Mouse (Mus musculus) liver, adult 2 months (tissue): ENCODE results near the gene Tssk1. TPM values are rescaled to one million over a fixed set of nuclear protein-coding genes. Genes with fewer than 3 reads are reported as not detected.

Source experiments
- DNase-seq: peaks from one replicate; pipeline ENCODE4 v3.0.0-alpha.2; 2011; ENCODE audit warnings: low read depth, low spot score; ENCODE audit errors: extremely low read depth
- H3K27ac ChIP-seq: fragments of 200-500 bp; replicated peaks from 2 replicates; pipeline ENCODE4 v1.5.1; 2012; ENCODE audit warnings: low read depth, mild to moderate bottlenecking, control low read depth, inconsistent platforms, low read length; ENCODE audit not compliant: insufficient read depth
- H3K27me3 ChIP-seq: fragments of 200-500 bp; 2 replicates; pipeline ENCODE4 v1.6.1; 2012; ENCODE audit warnings: mild to moderate bottlenecking, moderate library complexity, low read length, inconsistent platforms; ENCODE audit not compliant: control insufficient read depth, insufficient read depth
- H3K36me3 ChIP-seq: fragments of 200-500 bp; 2 replicates; pipeline ENCODE4 v1.6.1; 2012; ENCODE audit warnings: low read length, inconsistent platforms; ENCODE audit not compliant: control insufficient read depth, insufficient read depth
- H3K4me1 ChIP-seq: fragments of 200-500 bp; 2 replicates; pipeline ENCODE4 v1.6.1; 2011; ENCODE audit warnings: low read length; ENCODE audit not compliant: control insufficient read depth, insufficient read depth
- H3K4me3 ChIP-seq: fragments of 200-500 bp; 2 replicates; pipeline ENCODE4 v1.5.1; 2011; ENCODE audit warnings: low read depth, mild to moderate bottlenecking, control low read depth, low read length, moderate library complexity; ENCODE audit not compliant: insufficient read depth
- H3K79me2 ChIP-seq: fragments of 200-500 bp; 2 replicates; pipeline ENCODE4 v1.6.1; 2012; ENCODE audit warnings: inconsistent platforms, mild to moderate bottlenecking, low read length, moderate library complexity; ENCODE audit not compliant: control insufficient read depth, insufficient read depth
- H3K9ac ChIP-seq: fragments of 200-500 bp; 2 replicates; pipeline ENCODE4 v1.6.1; 2012; ENCODE audit warnings: low read depth, mild to moderate bottlenecking, control low read depth, inconsistent platforms, low read length
- CTCF ChIP-seq: fragments of 200-500 bp; IDR thresholded peaks from 2 replicates; pipeline ENCODE4 v1.5.1; 2011; ENCODE audit warnings: low read depth, low read length, control low read depth
- POLR2A ChIP-seq: fragments of 200-500 bp; IDR thresholded peaks from 2 replicates; pipeline ENCODE4 v1.6.1; 2011; ENCODE audit warnings: low read length, control low read depth; ENCODE audit not compliant: insufficient read depth; ENCODE audit errors: extremely low read depth
- WGBS: fragments of 180-500 bp; shearing (Covaris S2); methylation state at CpG from one replicate; pipeline ENCODE4 v1.1.7; 2018; 5-methylcytosine and 5-hydroxymethylcytosine counted together
- polyA plus RNA-seq: library from polyadenylated mRNA; depleted of rRNA; stranded (reverse); fragments of >200 nt; gene quantifications from 2 replicates; pipeline ENCODE4 v1.2.3, GENCODE M21; 2012
- total RNA-seq: library from RNA; depleted of rRNA; stranded (reverse); fragments of >200 nt; gene quantifications from 2 replicates; pipeline ENCODE4 v1.2.3, GENCODE M21; 2014

Tssk1 gene
- total and polyA plus RNA-seq, 2 experiments = 0.06 to 0.09 TPM

- WGBS = 71% methylated on average over 6 of the region's 6 CpGs
- no peaks in the 10 kb centered on the region for H3K27me3 ChIP-seq
- H3K79me2 ChIP-seq = peaks cover 38% of the 10 kb centered on the region; the same call in 1 of the 2 replicates
- H3K4me1 ChIP-seq = peaks cover 26% of the 10 kb centered on the region
- DNase-seq = no peak
- no peak overlapping the region for H3K27ac ChIP-seq
- TF ChIP-seq POLR2A (no peak), CTCF (no peak)
- no peak overlapping the region for H3K9ac ChIP-seq
- H3K36me3 ChIP-seq = no peaks in the 10 kb centered on the region
- no peak overlapping the region for H3K4me3 ChIP-seq
These were observed 4.2 kb upstream of the Tssk1 start for GRCm38 (mm10) chr16:17889689-17890341.

GRCm38 (mm10) chr16:17890342-17890727 is 3.7 kb upstream of the Tssk1 start:
- H3K27ac ChIP-seq = no peak overlapping the region
- H3K79me2 ChIP-seq = peaks cover 33% of the 10 kb centered on the region; the same call in 1 of the 2 replicates
- WGBS = 48% methylated on average over 2 of the region's 2 CpGs
- H3K27me3 ChIP-seq = no peaks in the 10 kb centered on the region
- no peak overlapping the region for H3K9ac ChIP-seq
- H3K4me3 ChIP-seq = no peak overlapping the region
- no peak for DNase-seq
- peaks cover 22% of the 10 kb centered on the region for H3K4me1 ChIP-seq
- TF ChIP-seq POLR2A (no peak), CTCF (no peak)
- no peaks in the 10 kb centered on the region for H3K36me3 ChIP-seq

GRCm38 (mm10) chr16:17890917-17891566 is 3.0 kb upstream of the Tssk1 start:
- Histone ChIP-seq H3K4me1 (peaks cover 15% of the 10 kb centered on the region), H3K79me2 (peaks cover 26% of the 10 kb centered on the region; the same call in 1 of the 2 replicates), H3K36me3 (no peaks in the 10 kb centered on the region), H3K4me3 (peak overlapping the region; percentile 84), H3K9ac (peak overlapping the region; percentile 92), H3K27me3 (no peaks in the 10 kb centered on the region), H3K27ac (peak overlapping the region; percentile 90)
- 0 out of 2 replicates have a peak, but pooled peaks have one; percentile 37 for TF ChIP-seq POLR2A
- 0 out of 2 replicates have a peak, but pooled peaks have one; percentile 3 for TF ChIP-seq CTCF
- DNase-seq = peak; percentile 87
- WGBS = 1% methylated on average over 44 of the region's 44 CpGs

GRCm38 (mm10) chr16:17891567-17891959 is 2.5 kb upstream of the Tssk1 start, which contains the start of gene Gm20518:
Gm20518 (minus strand) TSS chr16:17891671.
- Histone ChIP-seq H3K27me3 (no peaks in the 10 kb centered on the region), H3K79me2 (peaks cover 23% of the 10 kb centered on the region; the same call in 1 of the 2 replicates), H3K4me3 (peak within 1 kb of the TSS; percentile 84), H3K36me3 (no peaks in the 10 kb centered on the region), H3K9ac (peak within 1 kb of the TSS; percentile 92), H3K27ac (peak within 1 kb of the TSS; percentile 90), H3K4me1 (peaks cover 13% of the 10 kb centered on the region)
- under 1% methylated on average over 38 of the region's 38 CpGs for WGBS
- no peak for TF ChIP-seq CTCF
- peak; percentile 86 for TF ChIP-seq POLR2A
- peak; percentile 78 for DNase-seq

- no peak overlapping the region for H3K4me3 ChIP-seq
- peak; percentile 92 for DNase-seq
- H3K36me3 ChIP-seq = no peaks in the 10 kb centered on the region
- H3K4me1 ChIP-seq = peaks cover 13% of the 10 kb centered on the region
- no peak overlapping the region for H3K9ac ChIP-seq
- H3K27ac ChIP-seq = peak overlapping the region; percentile 80
- no peaks in the 10 kb centered on the region for H3K27me3 ChIP-seq
- H3K79me2 ChIP-seq = peaks cover 19% of the 10 kb centered on the region; the same call in 1 of the 2 replicates
- 7% methylated on average over 3 of the region's 3 CpGs for WGBS
- TF ChIP-seq POLR2A = no peak
- no peak for TF ChIP-seq CTCF
These were observed 1.4 kb upstream of the Tssk1 start for GRCm38 (mm10) chr16:17892606-17893005.

GRCm38 (mm10) chr16:17896091-17896490 is 2.1 kb downstream of the Tssk1 start:
- peaks cover 5% of the 10 kb centered on the region for H3K4me1 ChIP-seq
- H3K4me3 ChIP-seq = no peak overlapping the region
- no peak overlapping the region for H3K27ac ChIP-seq
- no peaks in the 10 kb centered on the region for H3K27me3 ChIP-seq
- H3K9ac ChIP-seq = no peak overlapping the region
- H3K79me2 ChIP-seq = peaks cover 4% of the 10 kb centered on the region; the same call in 1 of the 2 replicates
- H3K36me3 ChIP-seq = peaks cover under 1% of the 10 kb centered on the region
- TF ChIP-seq POLR2A = no peak
- TF ChIP-seq CTCF = no peak
- no peak for DNase-seq
